Mouse (Mus musculus): ENCODE data around the gene Lpar5.

DNA sequence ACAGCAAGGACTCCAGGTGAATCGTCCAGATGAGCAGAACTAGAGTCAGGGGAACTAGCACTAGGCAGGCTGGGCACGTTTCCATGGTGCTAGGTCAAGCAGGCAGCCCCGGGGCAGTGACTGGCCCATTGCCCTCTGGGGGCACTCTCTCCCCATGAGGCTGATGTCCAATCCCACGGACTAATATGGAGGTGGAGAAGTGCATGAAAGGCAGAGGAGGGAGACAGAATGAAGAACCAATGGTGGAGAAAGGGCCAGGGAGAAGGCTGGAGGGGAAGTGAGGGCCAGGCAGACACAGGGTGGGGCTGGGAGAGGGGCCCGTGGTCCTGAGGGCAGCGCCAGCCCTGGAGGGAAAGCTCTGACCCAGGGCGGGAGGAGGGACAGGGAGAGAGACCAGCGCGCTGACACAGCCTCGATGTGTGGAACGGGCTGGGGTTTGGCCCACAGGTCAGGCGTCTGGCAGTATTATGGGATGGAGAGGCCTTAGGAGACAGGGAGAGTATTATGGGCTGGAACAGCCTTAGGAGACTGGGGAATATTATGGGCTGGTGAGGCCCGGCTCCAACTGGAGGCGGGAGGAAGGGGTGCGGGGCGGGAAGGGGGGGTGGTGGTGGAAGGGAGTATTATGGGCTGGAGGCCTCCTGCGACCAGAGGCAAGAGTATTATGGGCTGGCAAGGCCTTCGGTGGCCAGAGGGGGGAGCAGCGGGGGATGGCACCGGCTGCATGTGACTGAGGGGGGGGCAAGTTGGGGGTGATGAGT, 21.0 kb downstream of the Lpar5 start:
- no peak for TF ChIP-seq CTCF (IDR thresholded peaks at IDR 0.05; ENCODE audit: low read depth, low read length)
- no peak for TF ChIP-seq POLR2A (IDR thresholded peaks at IDR 0.05; ENCODE audit: borderline replicate concordance, low read depth, low read length)

Measured in bone marrow macrophage, adult 2 months (primary cell).